Mouse (Mus musculus) naive thymus-derived CD4-positive, alpha-beta T cell, adult 5 months (primary cell): ENCODE measurements around the gene Gm1993. TPM values are rescaled to one million over a fixed set of nuclear protein-coding genes. Genes with fewer than 3 reads are reported as not detected.

Experiments
- polyA plus RNA-seq: library from polyadenylated mRNA; unstranded; fragments of 100-300 nt; shearing (Covaris generic); gene quantifications from one replicate; pipeline ENCODE4 v1.2.1, GENCODE M21; 2017

Gene Gm1993
- polyA plus RNA-seq: not detected

DNA sequence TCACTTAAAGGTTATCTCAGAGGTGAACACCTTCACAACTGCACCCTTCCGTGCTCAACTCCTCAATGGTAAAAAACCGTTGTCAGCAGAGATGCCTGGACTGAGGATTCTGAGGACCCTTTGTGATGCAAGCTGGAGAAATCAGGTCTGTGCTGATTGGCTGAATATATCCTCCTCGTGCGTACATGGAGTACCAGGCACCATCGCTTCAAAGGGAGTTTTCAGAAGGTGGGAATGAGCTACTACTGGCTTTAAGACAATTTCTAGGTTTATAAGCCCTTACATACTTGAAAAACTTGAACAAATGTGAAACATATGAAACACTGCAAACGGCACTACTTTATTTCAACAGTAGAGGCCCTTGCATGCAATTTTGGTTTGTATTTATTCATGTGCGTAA, at the start of gene Gm1993:
Gene Gm1993, minus strand, starts transcription at position 101 of the 400 bp plus-strand sequence.

